Mouse (Mus musculus): ENCODE results near the gene Lipe. TPM values are rescaled to one million over a fixed set of nuclear protein-coding genes. Genes with fewer than 3 reads are reported as not detected.

The Lipe gene
- polyA plus RNA-seq, 1 experiment from 2014 or later, result 8.4 TPM

- DNase-seq (ENCODE audit: low spot score), result no peak
Measured at GRCm38 (mm10) chr7:25387811-25388440, 10.6 kb downstream of the Lipe start.

- DNase-seq (ENCODE audit: low spot score), result peak; percentile 32
Measured at GRCm38 (mm10) chr7:25385850-25386555, 12.5 kb downstream of the Lipe start.

DNA sequence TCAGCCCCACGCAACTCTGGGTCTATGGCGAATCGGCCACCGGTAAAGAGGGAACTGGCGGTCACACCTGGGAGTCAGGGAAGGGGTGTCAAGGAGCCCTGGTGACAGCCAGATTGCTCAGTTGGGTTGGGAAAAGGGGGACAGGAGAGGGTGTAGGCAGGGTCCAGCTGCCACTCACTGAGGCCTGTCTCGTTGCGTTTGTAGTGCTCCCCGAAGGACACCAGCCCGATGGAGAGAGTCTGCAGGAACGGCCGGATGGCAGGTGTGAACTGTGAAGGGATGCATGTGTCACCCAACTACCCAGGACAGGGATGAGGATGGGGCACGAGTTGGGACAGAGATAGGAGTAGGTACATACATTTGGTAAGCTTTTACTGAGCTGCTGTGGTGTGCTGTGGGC lies 13.3 kb downstream of the Lipe start:
- DNase-seq (ENCODE audit: low spot score), result no peak

- no peak for DNase-seq (ENCODE audit: low spot score)
Measured at GRCm38 (mm10) chr7:25384818-25385217, 13.7 kb downstream of the Lipe start.

DNA sequence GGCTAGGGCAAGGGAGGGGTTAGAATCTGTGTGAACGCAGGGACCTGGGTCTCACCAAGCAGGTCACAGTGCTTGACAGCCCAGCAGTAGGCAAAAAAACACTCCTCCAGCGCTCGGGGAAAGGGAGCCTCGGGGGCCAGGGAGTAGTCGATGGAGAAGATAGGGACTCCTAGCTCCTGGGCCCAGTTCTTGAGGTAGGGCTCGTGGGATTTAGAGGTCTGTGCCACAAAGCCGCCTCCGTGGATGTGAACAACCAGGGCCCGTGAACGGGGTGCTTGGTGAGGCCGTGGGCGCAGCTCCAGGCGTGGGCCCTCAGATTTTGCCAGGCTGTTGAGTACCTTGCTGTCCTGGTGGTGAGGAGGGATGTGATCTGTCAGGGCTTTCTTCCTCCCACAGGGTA lies 14.2 kb downstream of the Lipe start:
- DNase-seq (ENCODE audit: low spot score), result no peak

- no peak for DNase-seq (ENCODE audit: low spot score)
Measured at GRCm38 (mm10) chr7:25383891-25384290, 14.6 kb downstream of the Lipe start.

DNA sequence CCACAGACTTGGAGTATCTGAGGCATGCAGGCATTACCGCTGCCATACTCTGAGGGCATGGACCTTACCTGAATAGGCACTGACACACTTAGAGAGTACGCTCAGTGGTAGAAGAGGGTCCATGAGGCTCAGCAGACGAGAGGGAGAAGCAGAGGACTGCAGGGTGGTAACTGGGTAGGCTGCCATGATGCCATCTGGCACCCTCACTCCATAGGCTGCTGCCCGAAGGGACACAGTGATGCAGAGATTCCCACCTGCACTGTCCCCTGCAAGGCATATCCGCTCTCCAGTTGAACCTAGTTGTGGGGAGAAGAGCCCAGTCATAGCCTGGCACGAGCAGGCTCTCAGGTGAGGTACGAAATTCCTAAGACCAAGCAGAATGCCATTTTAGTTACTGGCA lies 15.1 kb downstream of the Lipe start:
- DNase-seq (ENCODE audit: low spot score), result no peak

DNA sequence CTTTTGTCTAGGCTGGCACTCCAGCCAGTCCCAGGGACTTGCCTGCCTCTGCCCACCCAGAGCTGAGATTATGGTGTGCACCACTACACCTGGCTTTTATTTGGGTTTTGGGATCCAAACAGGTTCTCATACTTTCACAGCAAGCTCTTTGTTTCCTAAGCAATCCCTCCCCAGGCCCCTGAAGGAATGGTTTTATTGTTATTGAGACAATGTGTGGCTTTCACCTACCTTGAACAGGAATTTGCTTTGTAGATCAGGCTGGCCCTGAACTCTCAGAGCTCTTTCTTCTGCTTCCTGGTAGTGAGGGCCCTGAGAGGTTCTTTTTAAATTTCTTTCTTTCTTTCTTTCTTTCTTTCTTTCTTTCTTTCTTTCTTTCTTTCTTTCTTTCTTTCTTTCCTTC lies 16.0 kb downstream of the Lipe start:
- DNase-seq (ENCODE audit: low spot score), result no peak

- DNase-seq (ENCODE audit: low spot score), result no peak
Measured at GRCm38 (mm10) chr7:25381284-25381680, 17.2 kb downstream of the Lipe start.

DNA sequence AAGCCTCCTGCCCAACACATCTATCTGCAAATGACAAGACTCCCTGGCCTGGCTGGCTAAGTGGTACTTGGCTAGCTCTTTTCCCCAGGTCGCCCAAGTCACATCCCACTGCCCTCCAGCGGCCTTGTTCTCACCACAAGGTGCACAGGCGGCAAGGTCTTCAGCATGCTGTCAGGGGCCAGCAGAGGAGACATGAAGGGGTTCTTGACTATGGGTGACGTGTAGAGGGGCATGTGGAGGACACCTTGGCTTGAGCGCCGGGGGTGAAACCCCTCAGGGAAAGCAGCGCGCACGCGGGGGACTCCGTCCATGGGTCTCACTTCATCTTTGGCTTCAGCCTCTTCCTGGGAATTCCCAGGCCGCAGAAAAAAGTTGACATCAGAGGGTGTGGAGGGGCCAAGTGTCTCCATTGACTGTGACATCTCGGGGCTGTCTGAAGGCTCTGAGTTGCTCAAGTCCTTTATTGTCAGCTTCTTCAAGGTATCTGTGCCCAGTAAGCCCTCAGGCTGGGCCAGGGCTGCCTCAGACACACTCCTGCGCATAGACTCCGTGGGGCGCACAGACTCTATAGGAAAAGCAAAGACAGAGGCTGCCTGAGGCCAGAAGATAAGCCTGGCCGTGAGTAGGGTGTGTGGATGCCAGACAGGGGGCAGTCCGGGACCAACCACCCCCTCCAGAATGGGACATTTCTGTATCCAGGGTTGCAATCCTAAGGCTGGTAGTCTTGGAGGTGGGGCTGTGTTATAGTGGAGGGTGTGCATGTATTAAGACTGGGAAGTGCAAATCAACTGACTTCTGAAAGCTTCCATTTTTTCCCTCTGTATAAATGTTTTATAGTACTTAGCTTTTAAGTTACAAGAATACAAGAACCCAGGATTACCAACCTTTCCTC lies 17.9 kb downstream of the Lipe start:
- peak; percentile 9 for DNase-seq (ENCODE audit: low spot score)

GRCm38 (mm10) chr7:25379551-25380351 lies 18.8 kb downstream of the Lipe start:
- peak; percentile 92 for DNase-seq (ENCODE audit: low spot score)

DNA sequence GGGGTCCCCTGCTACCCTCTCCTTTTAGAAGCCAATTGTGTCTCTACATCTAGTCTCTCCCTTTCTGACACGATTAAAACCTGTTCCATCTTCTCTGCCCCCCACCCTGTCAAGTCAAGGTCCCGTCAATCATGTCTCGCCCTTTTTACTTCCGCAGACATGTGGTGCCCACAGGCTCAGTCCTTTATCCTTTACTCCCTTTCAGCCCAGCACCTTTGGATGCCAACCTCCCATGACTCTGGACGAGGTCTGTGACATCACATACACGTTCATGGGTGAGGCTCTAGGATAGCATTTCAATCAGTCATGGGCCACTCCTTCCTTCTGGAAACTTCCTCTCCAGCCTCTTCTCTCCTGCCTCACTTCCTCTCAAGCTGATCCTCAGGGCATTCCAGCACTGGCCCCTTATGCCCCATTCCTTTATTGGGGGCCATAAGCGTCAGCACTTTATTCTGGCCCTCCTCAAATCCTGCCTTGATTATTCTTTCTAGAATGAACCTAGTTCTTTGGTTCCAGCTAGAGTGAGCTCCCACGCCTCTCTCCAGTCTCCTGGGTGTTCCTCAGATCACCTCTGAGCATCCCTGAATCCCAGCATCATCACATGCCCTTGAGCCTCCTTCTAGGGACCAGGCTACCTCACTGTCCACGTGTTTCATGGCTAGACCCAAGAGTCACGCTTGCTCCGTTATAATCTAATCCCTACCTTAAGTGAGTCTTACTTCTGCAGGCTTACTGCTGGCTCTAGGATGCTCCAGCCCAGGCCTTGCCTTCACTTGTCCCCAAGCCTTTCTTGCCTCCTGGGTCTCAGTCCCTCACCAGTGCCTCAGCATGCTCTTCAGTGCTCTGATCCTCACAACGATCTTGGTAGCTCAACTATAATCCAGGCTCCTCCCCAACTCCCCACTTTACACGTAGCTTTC lies 20.1 kb downstream of the Lipe start:
- no peak for DNase-seq (ENCODE audit: low spot score)

- no peak for DNase-seq (ENCODE audit: low spot score)
Measured at GRCm38 (mm10) chr7:25377100-25377700, 21.3 kb downstream of the Lipe start.

- DNase-seq (ENCODE audit: low spot score), result no peak
Measured at GRCm38 (mm10) chr7:25376556-25376955, 22.0 kb downstream of the Lipe start.

DNA sequence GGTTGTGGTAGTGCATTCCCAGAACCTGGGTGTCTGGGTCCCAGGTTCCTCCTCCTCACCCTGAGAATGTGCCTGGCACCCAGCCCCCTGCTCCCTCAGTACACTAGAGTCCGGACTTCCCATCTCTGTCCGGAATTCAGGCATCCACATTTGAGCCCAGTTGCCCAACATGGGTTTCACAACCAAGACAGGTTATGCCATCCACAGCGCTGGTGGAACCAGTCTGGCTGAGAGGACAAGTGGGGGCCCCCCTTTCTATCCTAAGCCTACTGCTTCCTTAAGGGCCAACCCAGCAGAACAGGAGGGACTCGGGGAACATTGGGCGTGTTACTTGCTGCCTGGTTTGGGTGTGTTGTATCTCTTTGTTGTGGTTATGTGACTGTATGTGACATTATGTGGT lies 26.1 kb downstream of the Lipe start:
- no peak for DNase-seq (ENCODE audit: low spot score)

- DNase-seq (ENCODE audit: low spot score), result no peak
Measured at GRCm38 (mm10) chr7:25369058-25369749, 29.3 kb downstream of the Lipe start, which contains the start of gene Cnfn. Gene Cnfn (minus strand): TSS chr7:25369724.

GRCm38 (mm10) chr7:25368333-25368732 lies 30.2 kb downstream of the Lipe start:
- no peak for DNase-seq (ENCODE audit: low spot score)

GRCm38 (mm10) chr7:25367632-25368293 lies 30.7 kb downstream of the Lipe start:
- no peak for DNase-seq (ENCODE audit: low spot score)
